Mouse (Mus musculus): ENCODE data around the gene Cog3. TPM values are rescaled to one million over a fixed set of nuclear protein-coding genes. Genes with fewer than 3 reads are reported as not detected.

Gene Cog3
- total RNA-seq, 2 experiments from 2014 or later: 7.3 to 8.1 TPM

DNA sequence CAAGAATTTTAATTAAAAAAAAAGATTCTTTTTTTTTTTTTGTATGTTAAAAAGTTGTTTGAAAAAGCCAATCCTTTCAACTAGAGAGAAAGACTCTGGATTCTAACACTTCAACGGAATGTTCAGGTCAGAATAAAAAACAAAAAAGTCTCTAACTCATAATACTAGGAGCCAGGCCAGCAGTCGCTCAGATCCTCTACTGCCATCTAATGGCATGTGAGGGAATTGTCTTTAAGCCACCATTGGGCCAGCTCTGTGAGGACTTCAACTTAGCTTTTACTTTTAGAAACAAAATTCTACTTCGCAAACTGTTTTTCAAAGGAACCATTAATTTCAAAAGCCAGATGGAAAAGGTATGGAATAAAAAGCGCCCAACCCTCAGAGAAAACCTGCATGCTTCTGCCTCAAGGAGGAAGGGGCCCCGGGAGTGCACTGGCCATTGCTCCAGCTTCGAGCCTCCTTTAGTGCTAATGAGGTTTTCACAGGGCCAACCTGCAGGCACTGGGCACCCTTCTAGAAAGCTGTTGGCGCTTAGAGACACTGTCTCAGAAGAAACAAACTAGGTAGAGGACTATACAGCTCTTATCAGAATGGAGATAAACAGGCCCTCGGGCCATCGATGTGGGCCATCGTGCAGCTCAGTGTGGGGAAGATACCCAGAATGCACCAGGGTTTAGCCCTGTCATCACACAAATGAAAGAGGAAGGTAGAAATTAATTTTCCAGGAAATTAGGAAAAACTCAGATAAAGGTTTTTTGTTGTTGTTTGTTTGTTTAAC lies 6.9 kb upstream of the Cog3 start:
- DNase-seq (ENCODE audit: low spot score): peak; percentile 48

DNA sequence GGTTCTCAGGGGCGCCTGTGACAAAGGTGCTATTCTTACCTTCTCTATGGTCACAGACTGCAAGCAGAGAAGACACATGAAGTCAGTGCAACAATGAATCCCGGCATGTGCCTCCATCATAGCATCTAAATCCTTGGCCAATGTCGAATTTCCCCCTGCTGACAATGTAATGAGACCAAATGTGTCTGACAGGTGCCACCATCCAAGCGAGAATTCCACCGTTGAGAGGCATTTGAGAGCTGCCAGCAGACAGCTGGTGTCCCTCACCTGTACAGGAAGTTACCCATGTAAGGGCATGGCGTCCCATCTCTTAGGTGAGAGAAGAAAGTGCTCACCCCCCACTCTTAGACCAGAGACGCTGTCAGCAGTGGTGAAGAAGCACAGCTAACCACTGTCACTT lies 4.1 kb upstream of the Cog3 start:
- DNase-seq (ENCODE audit: low spot score): no peak

- no peak for DNase-seq (ENCODE audit: low spot score)
These were observed 3.5 kb upstream of the Cog3 start for GRCm38 (mm10) chr14:75757821-75758220.

DNA sequence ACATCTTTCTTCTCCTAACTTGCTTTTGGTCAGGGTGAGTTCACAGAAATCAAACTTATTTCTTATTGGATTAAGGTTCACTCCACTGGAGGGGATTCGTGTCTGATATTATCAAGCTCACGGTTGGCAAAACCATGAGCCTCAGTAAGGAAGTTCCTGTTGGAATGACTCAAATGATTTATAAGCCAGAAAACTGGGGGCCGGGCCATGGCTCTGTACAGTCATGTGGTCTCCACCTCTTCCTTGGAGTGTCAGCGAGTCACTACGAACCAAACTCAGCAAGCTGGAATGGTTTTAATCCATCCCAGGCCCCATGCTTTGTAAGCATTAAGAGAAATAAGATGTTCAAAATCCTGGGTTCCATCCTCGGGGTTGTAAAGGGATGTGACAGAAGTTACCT lies 2.7 kb upstream of the Cog3 start:
- no peak for DNase-seq (ENCODE audit: low spot score)

DNA sequence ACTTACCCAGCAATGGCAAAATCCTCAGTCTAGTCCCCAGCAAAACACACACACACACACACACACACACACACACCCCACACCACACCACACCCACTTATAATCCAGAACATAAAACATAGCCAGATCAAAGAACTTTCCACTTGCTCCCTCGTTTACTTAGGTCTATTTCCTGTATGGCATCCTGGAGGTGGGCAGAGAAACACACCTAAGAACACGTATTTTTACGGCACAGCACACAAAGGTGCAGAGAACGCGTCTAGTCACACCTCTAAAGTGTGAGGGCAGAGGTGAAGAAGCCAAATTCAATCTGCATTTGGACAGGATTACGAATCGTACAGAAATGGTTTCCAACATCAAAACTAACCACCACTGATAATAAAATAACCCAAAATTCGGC lies 1.1 kb downstream of the Cog3 start:
- no peak for DNase-seq (ENCODE audit: low spot score)

DNA sequence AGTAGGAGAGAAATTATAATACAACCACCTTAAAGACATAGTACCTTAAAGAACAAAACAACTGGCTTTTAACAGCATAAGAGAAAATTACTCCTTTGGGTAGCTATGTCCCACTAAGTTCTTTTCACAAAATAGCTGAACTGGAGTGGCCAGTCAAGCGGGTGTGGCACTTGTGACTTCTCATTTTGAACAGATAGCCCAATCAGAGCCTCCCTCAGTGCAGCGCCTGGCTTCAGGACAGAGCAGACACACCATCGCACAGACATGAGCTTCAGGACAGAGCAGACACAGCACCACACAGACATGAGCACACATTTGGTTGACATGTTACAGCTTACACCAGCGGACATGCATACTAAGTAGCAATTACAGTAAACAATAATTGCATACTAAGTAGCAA lies 3.3 kb downstream of the Cog3 start:
- no peak for DNase-seq (ENCODE audit: low spot score)

GRCm38 (mm10) chr14:75749123-75749522 lies 5.2 kb downstream of the Cog3 start:
- DNase-seq (ENCODE audit: low spot score): no peak

DNA sequence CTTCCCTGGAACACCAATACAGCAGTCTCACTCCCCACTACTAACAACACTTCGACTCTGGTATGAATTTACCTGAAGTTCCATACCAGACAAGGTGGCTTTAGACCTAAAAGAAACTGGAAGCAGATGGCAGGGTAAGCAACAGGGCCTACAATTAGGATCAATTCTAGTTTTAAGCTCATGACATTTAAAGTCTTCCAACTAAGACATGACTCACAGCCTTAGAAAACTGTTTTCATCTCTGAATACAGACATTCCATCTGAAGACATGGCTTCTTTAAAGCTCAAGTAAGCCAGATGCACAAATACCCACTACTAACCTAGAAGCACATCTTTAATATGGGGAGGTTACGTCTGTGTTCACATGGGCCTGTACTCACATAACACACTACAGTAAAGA lies 6.4 kb downstream of the Cog3 start:
- DNase-seq (ENCODE audit: low spot score): no peak

DNA sequence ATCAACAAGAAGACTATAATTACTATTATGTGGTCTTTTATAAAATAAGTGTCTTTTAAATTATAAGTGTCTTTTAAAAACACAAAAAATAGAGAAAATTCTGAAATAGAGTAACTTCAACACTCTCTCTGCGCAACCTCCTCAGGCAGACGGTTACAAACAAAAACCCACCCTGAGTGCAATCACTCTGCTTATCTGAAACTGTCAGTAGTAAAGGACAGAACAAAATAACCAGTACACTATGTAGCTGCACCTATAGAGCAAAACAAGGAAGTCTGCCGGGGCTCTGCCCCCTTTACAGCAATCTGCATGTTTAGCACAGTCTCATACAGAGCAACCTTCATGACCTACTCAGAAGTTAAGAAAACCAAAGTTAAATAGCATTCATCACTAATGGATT lies 12.4 kb downstream of the Cog3 start:
- no peak for DNase-seq (ENCODE audit: low spot score)

- no peak for DNase-seq (ENCODE audit: low spot score)
These were observed 18.7 kb downstream of the Cog3 start for GRCm38 (mm10) chr14:75735597-75735996.

GRCm38 (mm10) chr14:75732631-75733030 lies 21.7 kb downstream of the Cog3 start:
- DNase-seq (ENCODE audit: low spot score): no peak

GRCm38 (mm10) chr14:75731361-75731760 lies 23.0 kb downstream of the Cog3 start:
- DNase-seq (ENCODE audit: low spot score): no peak

DNA sequence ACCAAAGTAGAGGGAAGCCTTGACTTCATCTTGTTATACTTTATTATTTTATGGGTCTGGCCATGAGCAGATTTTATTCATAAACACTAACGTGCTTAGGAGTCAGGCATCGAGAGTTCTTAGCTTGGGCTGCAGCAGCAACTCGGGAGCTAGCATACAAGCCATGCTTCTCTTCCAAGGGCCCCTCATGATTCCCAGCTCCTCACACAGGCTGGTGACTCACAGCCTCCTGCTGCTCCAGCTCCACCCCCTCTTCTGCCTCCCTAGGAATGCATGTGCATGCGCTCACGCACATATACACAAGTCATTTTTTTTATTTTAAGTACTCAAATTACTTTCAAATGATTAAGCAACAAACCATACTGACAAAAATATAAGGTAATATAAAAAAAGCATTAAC lies 26.2 kb downstream of the Cog3 start:
- no peak for DNase-seq (ENCODE audit: low spot score)

DNA sequence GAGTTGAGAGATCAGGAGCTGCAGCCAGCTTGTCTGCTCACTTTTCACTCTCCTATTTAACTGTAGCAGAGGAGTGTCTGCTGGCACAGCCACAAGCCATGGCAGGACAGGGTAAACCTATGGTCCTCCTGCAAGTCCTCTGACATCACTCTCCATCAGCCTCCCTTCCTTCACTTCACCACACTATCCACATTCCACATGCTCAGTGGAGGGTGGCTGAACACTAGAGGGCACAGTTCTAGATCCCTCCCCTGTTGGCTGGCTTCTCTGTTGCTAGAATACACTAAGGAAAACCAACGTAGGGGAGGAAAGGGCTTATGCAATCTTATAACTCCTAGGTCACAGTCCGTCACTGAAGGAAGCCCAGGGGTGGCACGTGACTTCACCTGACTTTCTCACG lies 27.3 kb downstream of the Cog3 start:
- peak; percentile 20 for DNase-seq (ENCODE audit: low spot score)

GRCm38 (mm10) chr14:75722816-75723215 lies 31.5 kb downstream of the Cog3 start:
- no peak for DNase-seq (ENCODE audit: low spot score)

GRCm38 (mm10) chr14:75721977-75722563 lies 32.2 kb downstream of the Cog3 start:
- peak; percentile 57 for DNase-seq (ENCODE audit: low spot score)

GRCm38 (mm10) chr14:75720121-75720520 lies 34.2 kb downstream of the Cog3 start:
- peak; percentile 62 for DNase-seq (ENCODE audit: low spot score)

- no peak for DNase-seq (ENCODE audit: low spot score)
These were observed 37.9 kb downstream of the Cog3 start for GRCm38 (mm10) chr14:75716410-75716809.

DNA sequence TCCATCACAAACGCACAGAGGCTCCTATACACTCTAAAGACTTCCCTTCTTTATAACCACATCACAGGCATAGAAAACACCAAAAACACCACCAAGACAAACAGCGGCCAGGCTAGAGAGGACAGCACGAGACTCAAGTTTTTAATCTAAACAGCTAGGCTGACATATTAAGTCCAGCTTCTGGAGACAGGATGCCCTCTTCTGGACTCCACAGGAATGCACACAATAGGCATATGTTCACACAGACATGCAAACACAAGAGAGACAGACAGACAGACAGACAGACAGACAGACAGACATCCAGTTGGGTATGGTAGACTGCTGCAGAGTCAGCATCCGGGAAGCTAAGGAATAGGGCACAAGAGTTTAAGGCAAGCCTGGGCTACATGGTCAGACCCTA lies 40.7 kb downstream of the Cog3 start:
- no peak for DNase-seq (ENCODE audit: low spot score)

DNA sequence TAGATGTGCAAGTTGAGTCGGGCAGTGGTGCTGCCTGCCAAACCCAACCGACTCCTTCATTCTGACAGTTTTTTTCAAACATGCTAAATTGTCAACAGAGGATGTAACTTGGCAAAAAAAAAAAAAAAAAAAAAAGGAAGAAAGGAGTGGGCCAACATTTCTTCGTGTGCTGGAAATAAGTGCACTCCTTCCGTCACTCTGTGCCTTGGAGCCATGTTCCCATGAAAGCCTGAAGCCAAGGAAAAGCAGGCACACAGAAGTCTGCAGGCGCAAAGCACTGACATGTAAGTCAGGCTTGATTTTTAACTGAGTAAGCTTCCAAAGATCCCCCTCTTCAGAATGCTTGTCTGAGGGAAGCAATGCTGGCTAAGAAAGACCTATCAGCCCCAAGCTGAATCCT lies 41.6 kb downstream of the Cog3 start:
- DNase-seq (ENCODE audit: low spot score): no peak

DNA sequence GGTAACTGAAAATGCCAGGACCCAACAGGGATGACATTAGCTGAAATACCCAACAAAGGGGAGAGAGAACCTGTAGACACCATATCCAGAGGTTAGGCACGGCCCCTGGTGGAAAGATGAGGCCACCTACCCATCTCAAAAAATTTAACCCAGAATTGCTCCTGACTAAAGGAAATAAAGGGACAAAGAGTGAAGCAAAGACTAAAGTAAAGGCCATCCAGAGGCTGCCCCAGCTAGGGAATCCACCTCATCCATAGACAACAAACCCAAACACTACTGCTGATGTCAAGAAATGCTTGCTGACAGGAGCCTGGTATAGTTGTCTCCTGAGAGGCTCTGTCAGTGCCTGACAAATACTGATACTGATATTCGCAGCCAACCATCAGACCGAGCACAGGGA lies 42.6 kb downstream of the Cog3 start:
- no peak for DNase-seq (ENCODE audit: low spot score)

DNA sequence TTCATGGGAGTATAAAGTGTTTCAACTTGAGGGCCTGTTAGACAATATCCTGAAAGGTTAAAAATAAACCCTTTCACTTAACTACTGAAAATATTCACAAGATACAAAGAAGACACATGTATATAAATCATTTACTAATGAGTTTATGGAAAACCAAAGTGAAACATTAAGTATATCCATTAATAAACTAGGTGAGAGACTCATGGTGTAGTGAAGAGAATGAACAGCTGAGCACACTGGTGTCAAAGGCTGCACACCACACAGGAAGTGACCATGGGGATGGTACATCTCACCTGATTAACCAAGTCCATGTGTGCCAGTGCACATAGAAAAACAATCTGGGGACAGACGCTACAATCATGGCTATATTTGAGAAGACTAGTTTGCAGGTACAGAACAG lies 45.3 kb downstream of the Cog3 start:
- no peak for DNase-seq (ENCODE audit: low spot score)

- DNase-seq (ENCODE audit: low spot score): no peak
These were observed 46.5 kb downstream of the Cog3 start for GRCm38 (mm10) chr14:75707771-75708170.
